Mouse (Mus musculus): ENCODE results near the gene Apbb1ip. TPM values are rescaled to one million over a fixed set of nuclear protein-coding genes. Genes with fewer than 3 reads are reported as not detected.

The Apbb1ip gene
- polyA plus RNA-seq (2014; fragmentation: Nextera tagmentation; extraction: Ambion mirVana), result 1.5 and 1.6 TPM in 2 replicates

DNA sequence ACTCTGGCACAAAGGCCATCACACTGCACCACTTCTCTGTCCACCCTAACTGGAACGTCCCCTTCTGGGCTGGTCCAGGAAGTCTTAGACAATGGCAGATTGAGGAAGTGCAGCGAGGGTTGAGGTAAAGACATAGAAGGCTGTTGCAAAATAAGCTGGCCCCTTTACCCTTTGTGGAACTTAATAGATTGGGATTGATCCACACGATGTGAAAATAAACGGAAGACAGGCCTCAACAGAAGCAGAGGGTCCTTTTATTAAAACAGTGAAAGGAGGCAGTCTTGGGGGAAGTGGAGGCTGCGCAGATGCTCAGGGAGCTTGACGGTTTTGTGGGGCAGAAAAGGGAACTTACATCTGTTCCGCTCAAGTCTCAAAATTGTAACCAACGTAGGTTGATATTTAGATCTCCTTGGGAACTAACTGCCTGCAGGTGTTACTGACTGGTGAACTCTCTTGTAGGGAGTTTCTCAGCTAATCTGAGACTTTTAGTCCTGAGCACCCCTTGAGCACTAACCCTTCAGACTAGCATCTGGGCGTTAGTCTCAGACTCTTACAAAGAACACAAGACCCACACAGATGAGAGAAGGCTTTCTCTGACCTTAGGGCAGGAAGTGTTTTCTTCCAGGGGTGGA lies at the start of gene Apbb1ip:
TSS of gene Apbb1ip (plus strand) at position 546 of the 632 bp plus-strand sequence.
- H3K27ac ChIP-seq (ENCODE audit: low read depth, low read length), result no peak within 1 kb of the TSS
- no peaks in the 10 kb centered on the region; the same call in 1 of the 2 replicates for H3K4me1 ChIP-seq (ENCODE audit: control insufficient read depth, insufficient read depth, low read length)
- ATAC-seq (ENCODE audit: low FRiP score, low TSS enrichment), result peak; percentile 28; the same call in 1 of the 2 replicates
- H3K4me2 ChIP-seq (replicated peaks; ENCODE audit: low read depth, low read length), result peak within 1 kb of the TSS; percentile 77
- no peaks in the 10 kb centered on the region for H3K9me3 ChIP-seq (ENCODE audit: control insufficient read depth, low read length)
- WGBS, result 29% methylated on average over 9 of the region's 9 CpGs
- H3K9ac ChIP-seq (ENCODE audit: low read depth, low read length), result peak within 1 kb of the TSS; percentile 45; the same call in 1 of the 2 replicates
- peak within 1 kb of the TSS; percentile 40 for H3K4me3 ChIP-seq (ENCODE audit: low read length)
- peaks cover 4% of the 10 kb centered on the region; the same call in 1 of the 2 replicates for H3K27me3 ChIP-seq (ENCODE audit: control insufficient read depth, insufficient read depth, low read length)
- no peaks in the 10 kb centered on the region for H3K36me3 ChIP-seq (ENCODE audit: control insufficient read depth, insufficient read depth, low read length)

DNA sequence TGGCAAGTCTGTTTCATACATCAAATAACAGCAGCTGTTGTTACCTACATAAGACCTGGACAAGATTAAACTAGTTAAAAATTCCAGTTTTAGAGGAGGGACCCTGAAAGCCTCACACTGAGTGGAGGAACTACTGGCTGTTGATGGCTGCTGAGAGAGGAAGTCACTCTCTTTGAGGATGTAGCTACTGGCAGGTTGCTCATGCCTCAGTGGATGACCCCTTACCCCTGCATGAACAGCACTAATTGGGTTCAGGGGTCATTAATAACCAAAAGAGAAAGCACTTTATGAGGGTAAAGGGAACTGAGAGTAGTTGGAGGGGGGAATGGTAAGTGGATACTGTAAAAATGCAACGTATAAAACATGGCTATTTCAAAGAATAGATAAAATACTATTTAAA lies 46.8 kb upstream of the Apbb1ip start:
- no peak overlapping the region for H3K27ac ChIP-seq (ENCODE audit: low read depth, low read length)
- no peaks in the 10 kb centered on the region for H3K4me1 ChIP-seq (ENCODE audit: control insufficient read depth, insufficient read depth, low read length)
- no peaks in the 10 kb centered on the region for H3K27me3 ChIP-seq (ENCODE audit: control insufficient read depth, insufficient read depth, low read length)
- H3K9ac ChIP-seq (ENCODE audit: low read depth, low read length), result no peak overlapping the region
- no peaks in the 10 kb centered on the region for H3K9me3 ChIP-seq (ENCODE audit: control insufficient read depth, low read length)
- no peak overlapping the region for H3K4me2 ChIP-seq (replicated peaks; ENCODE audit: low read depth, low read length)
- H3K36me3 ChIP-seq (ENCODE audit: control insufficient read depth, insufficient read depth, low read length), result no peaks in the 10 kb centered on the region
- ATAC-seq (ENCODE audit: low FRiP score, low TSS enrichment), result no peak
- H3K4me3 ChIP-seq (ENCODE audit: low read length), result no peak overlapping the region
- 76% methylated on average over 1 of the region's 1 CpGs for WGBS

DNA sequence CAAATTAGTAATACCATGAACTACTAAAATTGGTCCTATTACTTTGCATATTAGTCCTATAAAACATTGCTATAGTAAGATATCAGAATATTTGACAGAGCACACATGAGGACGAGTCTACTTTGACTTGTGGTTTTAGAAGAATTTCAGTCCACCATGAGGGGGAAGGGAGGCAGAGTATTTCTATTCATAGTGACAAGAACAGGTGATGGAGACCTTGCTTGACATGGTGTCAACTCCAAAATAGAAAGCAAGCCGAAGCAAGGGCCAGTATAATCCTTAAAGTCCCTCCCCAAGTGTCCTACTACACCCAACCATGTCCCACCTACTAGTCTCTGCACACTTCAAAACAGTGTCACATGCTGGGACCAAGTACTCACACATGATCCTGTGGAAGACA lies 37.8 kb upstream of the Apbb1ip start:
- Histone ChIP-seq H3K4me2 (replicated peaks; ENCODE audit: low read depth, low read length) (no peak overlapping the region), H3K4me3 (ENCODE audit: low read length) (no peak overlapping the region), H3K9ac (ENCODE audit: low read depth, low read length) (no peak overlapping the region), H3K27ac (ENCODE audit: low read depth, low read length) (no peak overlapping the region), H3K9me3 (ENCODE audit: control insufficient read depth, low read length) (no peaks in the 10 kb centered on the region), H3K4me1 (ENCODE audit: control insufficient read depth, insufficient read depth, low read length) (no peaks in the 10 kb centered on the region), H3K36me3 (ENCODE audit: control insufficient read depth, insufficient read depth, low read length) (no peaks in the 10 kb centered on the region), H3K27me3 (ENCODE audit: control insufficient read depth, insufficient read depth, low read length) (no peaks in the 10 kb centered on the region)
- ATAC-seq (ENCODE audit: low FRiP score, low TSS enrichment), result no peak
- 88% methylated on average over 2 of the region's 2 CpGs for WGBS

DNA sequence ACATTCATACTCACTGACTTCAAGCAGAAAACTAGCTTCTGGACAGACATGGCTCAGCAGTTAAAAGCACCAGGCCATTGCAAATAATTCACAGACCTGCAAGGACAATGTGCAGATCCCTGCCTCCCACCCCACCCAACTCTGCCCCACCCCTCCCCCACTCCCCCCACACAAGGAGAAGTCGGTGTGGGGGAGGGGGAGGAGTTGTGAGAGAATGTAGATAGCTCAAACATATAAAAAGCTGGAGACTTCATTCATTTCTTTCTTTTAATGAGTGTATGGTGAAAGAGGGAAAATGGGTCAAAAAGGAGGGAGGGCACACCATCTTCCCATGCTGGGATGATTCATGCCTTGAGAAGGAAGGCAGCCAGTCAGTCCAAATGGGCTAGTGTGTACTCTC lies 34.5 kb upstream of the Apbb1ip start:
- no peak for ATAC-seq (ENCODE audit: low FRiP score, low TSS enrichment)
- WGBS, result 73% methylated on average over 1 of the region's 1 CpGs

DNA sequence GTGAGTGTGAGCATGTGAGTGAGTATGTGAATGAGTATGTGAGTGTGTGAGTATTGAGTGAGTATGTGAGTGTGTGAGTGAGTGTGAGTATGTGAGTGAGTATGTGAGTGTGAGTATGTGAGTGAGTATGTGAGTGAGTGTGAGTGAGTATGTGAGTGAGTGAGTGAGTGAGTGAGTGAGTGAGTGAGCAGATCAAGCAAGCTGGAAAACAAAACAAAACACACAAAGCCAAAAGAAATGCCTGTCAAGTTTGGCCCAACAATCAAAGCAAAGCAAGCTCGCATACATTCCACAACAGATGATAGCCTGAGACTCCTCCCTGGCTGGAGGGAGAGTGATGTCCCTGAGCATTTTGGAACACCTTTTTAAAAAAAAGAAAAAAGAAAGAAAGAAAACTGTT lies 33.5 kb upstream of the Apbb1ip start:
- Histone ChIP-seq H3K27ac (ENCODE audit: low read depth, low read length) (no peak overlapping the region), H3K9me3 (ENCODE audit: control insufficient read depth, low read length) (no peaks in the 10 kb centered on the region), H3K4me2 (replicated peaks; ENCODE audit: low read depth, low read length) (no peak overlapping the region), H3K27me3 (ENCODE audit: control insufficient read depth, insufficient read depth, low read length) (no peaks in the 10 kb centered on the region), H3K36me3 (ENCODE audit: control insufficient read depth, insufficient read depth, low read length) (no peaks in the 10 kb centered on the region), H3K4me1 (ENCODE audit: control insufficient read depth, insufficient read depth, low read length) (no peaks in the 10 kb centered on the region), H3K4me3 (ENCODE audit: low read length) (no peak overlapping the region), H3K9ac (ENCODE audit: low read depth, low read length) (no peak overlapping the region)
- WGBS, result 92% methylated on average over 1 of the region's 1 CpGs
- no peak for ATAC-seq (ENCODE audit: low FRiP score, low TSS enrichment)

More for the DNA sequence above, 34.5 kb upstream of the Apbb1ip start:
- Histone ChIP-seq H3K27ac (ENCODE audit: low read depth, low read length) (no peak overlapping the region), H3K4me2 (replicated peaks; ENCODE audit: low read depth, low read length) (no peak overlapping the region), H3K36me3 (ENCODE audit: control insufficient read depth, insufficient read depth, low read length) (no peaks in the 10 kb centered on the region), H3K4me3 (ENCODE audit: low read length) (no peak overlapping the region), H3K27me3 (ENCODE audit: control insufficient read depth, insufficient read depth, low read length) (no peaks in the 10 kb centered on the region), H3K9me3 (ENCODE audit: control insufficient read depth, low read length) (no peaks in the 10 kb centered on the region), H3K4me1 (ENCODE audit: control insufficient read depth, insufficient read depth, low read length) (no peaks in the 10 kb centered on the region), H3K9ac (ENCODE audit: low read depth, low read length) (no peak overlapping the region)

DNA sequence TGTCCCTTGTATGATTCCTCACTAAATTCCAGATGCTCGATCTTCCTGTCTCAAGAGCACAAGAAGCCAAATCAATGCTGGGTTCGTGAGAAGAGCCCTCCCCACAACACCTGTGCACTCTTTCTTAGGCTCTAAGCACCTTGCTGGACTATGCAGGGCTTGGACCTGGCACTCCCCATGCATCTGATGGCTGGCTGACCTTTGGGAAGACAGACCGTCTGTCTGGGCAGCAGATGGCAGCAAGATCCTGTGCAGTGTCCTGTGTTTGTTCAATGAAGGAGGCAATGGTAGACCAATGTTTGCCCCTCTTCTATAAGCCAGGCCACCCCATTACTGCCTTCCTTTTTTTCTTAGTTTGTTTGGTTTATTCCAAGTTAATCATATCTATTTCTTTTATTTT lies 32.7 kb upstream of the Apbb1ip start:
- Histone ChIP-seq H3K9me3 (ENCODE audit: control insufficient read depth, low read length) (no peaks in the 10 kb centered on the region), H3K9ac (ENCODE audit: low read depth, low read length) (no peak overlapping the region), H3K27me3 (ENCODE audit: control insufficient read depth, insufficient read depth, low read length) (no peaks in the 10 kb centered on the region), H3K36me3 (ENCODE audit: control insufficient read depth, insufficient read depth, low read length) (no peaks in the 10 kb centered on the region), H3K4me2 (replicated peaks; ENCODE audit: low read depth, low read length) (no peak overlapping the region), H3K4me3 (ENCODE audit: low read length) (no peak overlapping the region), H3K4me1 (ENCODE audit: control insufficient read depth, insufficient read depth, low read length) (no peaks in the 10 kb centered on the region), H3K27ac (ENCODE audit: low read depth, low read length) (no peak overlapping the region)
- no peak for ATAC-seq (ENCODE audit: low FRiP score, low TSS enrichment)
- WGBS, result 67% methylated on average over 3 of the region's 3 CpGs

DNA sequence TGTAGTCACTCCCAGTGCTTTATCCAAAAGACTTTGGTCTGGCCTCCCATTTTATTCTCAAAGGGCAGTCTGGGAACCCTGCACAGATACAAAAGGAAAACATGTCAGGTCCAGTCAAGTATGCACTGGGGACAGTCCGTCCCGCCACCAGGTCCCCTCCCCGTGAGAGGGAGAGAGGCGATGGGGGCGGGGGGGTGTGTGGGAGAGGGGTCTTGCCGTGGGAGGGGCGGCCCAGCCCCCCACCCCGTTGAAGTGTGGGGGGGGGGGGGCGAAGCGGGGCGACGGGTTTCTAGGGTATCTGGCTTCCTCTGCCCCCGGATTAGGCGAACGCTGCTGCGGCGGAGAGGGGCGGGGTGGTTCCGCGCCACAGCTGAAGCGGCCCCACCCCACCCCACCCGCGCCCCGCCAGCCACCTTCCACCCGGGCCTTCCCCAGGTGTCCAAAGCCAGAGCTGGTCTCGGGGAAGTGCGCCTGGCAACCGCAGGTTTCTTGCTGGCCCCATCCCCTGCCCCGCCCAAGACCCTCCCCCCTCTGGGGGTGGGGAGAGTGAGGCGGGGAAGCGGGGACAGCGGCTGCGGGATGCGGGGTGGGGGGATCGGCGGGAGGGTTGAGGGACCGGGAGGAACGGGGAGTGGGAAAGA lies 29.7 kb upstream of the Apbb1ip start:
- Histone ChIP-seq H3K9me3 (ENCODE audit: control insufficient read depth, low read length) (no peaks in the 10 kb centered on the region), H3K4me3 (ENCODE audit: low read length) (no peak overlapping the region), H3K27me3 (ENCODE audit: control insufficient read depth, insufficient read depth, low read length) (no peaks in the 10 kb centered on the region), H3K4me1 (ENCODE audit: control insufficient read depth, insufficient read depth, low read length) (no peaks in the 10 kb centered on the region), H3K9ac (ENCODE audit: low read depth, low read length) (no peak overlapping the region), H3K36me3 (ENCODE audit: control insufficient read depth, insufficient read depth, low read length) (no peaks in the 10 kb centered on the region), H3K4me2 (replicated peaks; ENCODE audit: low read depth, low read length) (no peak overlapping the region), H3K27ac (ENCODE audit: low read depth, low read length) (no peak overlapping the region)
- no peak; the same call in 1 of the 2 replicates for ATAC-seq (ENCODE audit: low FRiP score, low TSS enrichment)
- 1% methylated on average over 17 of the region's 38 CpGs for WGBS

DNA sequence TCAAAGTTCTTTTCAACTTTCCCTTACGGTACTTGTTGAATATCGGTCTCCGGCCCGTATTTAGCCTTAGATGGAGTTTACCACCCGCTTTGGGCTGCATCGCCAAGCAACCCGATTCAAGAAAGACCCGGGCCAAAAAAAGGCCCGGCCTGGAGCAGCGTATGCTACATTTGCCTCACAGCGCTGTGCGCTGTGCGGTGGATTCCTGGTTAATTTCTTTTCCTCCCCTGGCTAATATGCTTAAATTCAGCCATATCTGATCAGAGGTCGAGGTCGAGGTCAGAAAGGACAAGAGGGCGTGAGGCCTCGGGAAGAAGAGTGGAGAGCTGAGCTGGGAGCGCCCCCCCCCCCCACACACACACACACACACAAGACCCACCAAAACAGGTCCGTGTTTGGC lies 29.0 kb upstream of the Apbb1ip start:
- no peaks in the 10 kb centered on the region for H3K4me1 ChIP-seq (ENCODE audit: control insufficient read depth, insufficient read depth, low read length)
- H3K27me3 ChIP-seq (ENCODE audit: control insufficient read depth, insufficient read depth, low read length), result no peaks in the 10 kb centered on the region
- H3K4me3 ChIP-seq (ENCODE audit: low read length), result no peak overlapping the region
- WGBS, result 3% methylated on average over 19 of the region's 19 CpGs
- no peak overlapping the region for H3K9ac ChIP-seq (ENCODE audit: low read depth, low read length)
- H3K4me2 ChIP-seq (replicated peaks; ENCODE audit: low read depth, low read length), result no peak overlapping the region
- no peaks in the 10 kb centered on the region for H3K36me3 ChIP-seq (ENCODE audit: control insufficient read depth, insufficient read depth, low read length)
- H3K9me3 ChIP-seq (ENCODE audit: control insufficient read depth, low read length), result no peaks in the 10 kb centered on the region
- H3K27ac ChIP-seq (ENCODE audit: low read depth, low read length), result no peak overlapping the region
- ATAC-seq (ENCODE audit: low FRiP score, low TSS enrichment), result no peak

DNA sequence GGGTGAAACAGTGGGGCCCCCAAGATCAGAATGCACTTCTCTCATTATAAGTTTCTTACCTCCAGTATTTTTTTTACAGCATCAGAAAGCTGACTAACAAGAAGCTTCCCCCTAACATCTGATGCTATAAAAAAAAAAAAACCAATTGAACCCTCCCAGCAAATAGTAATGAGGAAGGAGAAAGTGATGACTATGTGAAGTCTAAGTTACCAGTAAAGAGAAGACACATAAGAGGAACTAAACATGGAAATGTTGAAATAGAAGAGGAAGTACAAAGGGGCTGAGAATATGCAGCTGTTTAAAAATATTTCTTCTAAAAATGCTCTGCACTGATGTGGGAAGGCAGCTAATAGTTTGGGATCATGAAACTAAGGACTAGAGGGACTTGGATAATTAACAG lies 27.1 kb upstream of the Apbb1ip start:
- ATAC-seq (ENCODE audit: low FRiP score, low TSS enrichment), result no peak
- no peak overlapping the region for H3K27ac ChIP-seq (ENCODE audit: low read depth, low read length)
- H3K36me3 ChIP-seq (ENCODE audit: control insufficient read depth, insufficient read depth, low read length), result no peaks in the 10 kb centered on the region
- no peaks in the 10 kb centered on the region for H3K9me3 ChIP-seq (ENCODE audit: control insufficient read depth, low read length)
- H3K9ac ChIP-seq (ENCODE audit: low read depth, low read length), result no peak overlapping the region
- no peaks in the 10 kb centered on the region for H3K27me3 ChIP-seq (ENCODE audit: control insufficient read depth, insufficient read depth, low read length)
- no peaks in the 10 kb centered on the region for H3K4me1 ChIP-seq (ENCODE audit: control insufficient read depth, insufficient read depth, low read length)
- no peak overlapping the region for H3K4me3 ChIP-seq (ENCODE audit: low read length)
- H3K4me2 ChIP-seq (replicated peaks; ENCODE audit: low read depth, low read length), result no peak overlapping the region

Measured in kidney, embryonic 14.5 days (tissue).